Mouse (Mus musculus) embryonic facial prominence, embryonic 12.5 days (tissue): ENCODE data around the gene Ube2g2. TPM values are rescaled to one million over a fixed set of nuclear protein-coding genes. Genes with fewer than 3 reads are reported as not detected.

ENCODE experiments used
- ATAC-seq: fragments of 200-750 bp; cut with Nextera tagmentation; 2 replicates; pipeline ENCODE4 v1.8.0; 2017; ENCODE audit not compliant: insufficient number of reproducible peaks, insufficient read depth, low FRiP score, low TSS enrichment
- H3K27ac ChIP-seq: fragments of 300-500 bp; sonication (generic); 2 replicates; pipeline ENCODE4 v1.5.1; 2016; ENCODE audit warnings: mild to moderate bottlenecking
- H3K27me3 ChIP-seq: fragments of 300-500 bp; sonication (generic); 2 replicates; pipeline ENCODE4 v1.6.1; 2016; ENCODE audit warnings: mild to moderate bottlenecking, moderate library complexity
- H3K36me3 ChIP-seq: fragments of 300-500 bp; sonication (generic); 2 replicates; pipeline ENCODE4 v1.6.1; 2016; ENCODE audit warnings: mild to moderate bottlenecking
- H3K4me1 ChIP-seq: fragments of 300-500 bp; sonication (generic); 2 replicates; pipeline ENCODE4 v1.6.1; 2016
- H3K4me2 ChIP-seq: fragments of 300-500 bp; sonication (generic); replicated peaks from 2 replicates; pipeline ENCODE4 v1.6.1; 2016; ENCODE audit warnings: mild to moderate bottlenecking, moderate library complexity
- H3K4me3 ChIP-seq: fragments of 300-500 bp; sonication (generic); 2 replicates; pipeline ENCODE4 v1.5.1; 2016; ENCODE audit warnings: mild to moderate bottlenecking
- H3K9ac ChIP-seq: fragments of 300-500 bp; sonication (generic); 2 replicates; pipeline ENCODE4 v1.6.1; 2016; ENCODE audit warnings: mild to moderate bottlenecking, moderate library complexity
- H3K9me3 ChIP-seq: fragments of 300-500 bp; sonication (generic); 2 replicates; pipeline ENCODE4 v1.6.1; 2016; ENCODE audit warnings: mild to moderate bottlenecking, moderate library complexity
- whole genome bisulfite sequencing: fragments of 180-500 bp; shearing (Covaris S2); methylation state at CpG from one replicate; pipeline ENCODE4 v1.1.7; 2016; 5-methylcytosine and 5-hydroxymethylcytosine counted together
- polyA plus RNA-seq: library from polyadenylated mRNA; unstranded; fragments of >200 nt; fragmentation: Nextera tagmentation; extraction: Ambion mirVana; gene quantifications from 2 replicates; pipeline ENCODE4 v1.2.1, GENCODE M21; 2016

Gene Ube2g2
- polyA plus RNA-seq, 1 experiment from 2014 or later, result 81.7 TPM

GRCm38 (mm10) chr10:77626591-77626990 lies 4.5 kb downstream of the Ube2g2 start:
- WGBS, result 83% methylated on average over 7 of the region's 7 CpGs
- ATAC-seq, result no peak
- no peak overlapping the region for H3K4me3 ChIP-seq
- H3K36me3 ChIP-seq, result peaks cover 5% of the 10 kb centered on the region; the same call in 1 of the 2 replicates
- no peaks in the 10 kb centered on the region for H3K27me3 ChIP-seq
- no peaks in the 10 kb centered on the region for H3K9me3 ChIP-seq
- peaks cover 21% of the 10 kb centered on the region for H3K4me1 ChIP-seq
- no peak overlapping the region for H3K9ac ChIP-seq
- no peak overlapping the region for H3K27ac ChIP-seq
- H3K4me2 ChIP-seq, result no peak overlapping the region

GRCm38 (mm10) chr10:77627497-77627896 lies 5.4 kb downstream of the Ube2g2 start:
- Histone ChIP-seq H3K27ac (no peak overlapping the region), H3K36me3 (peaks cover 12% of the 10 kb centered on the region), H3K4me3 (no peak overlapping the region), H3K9ac (no peak overlapping the region), H3K4me1 (peaks cover 21% of the 10 kb centered on the region), H3K4me2 (no peak overlapping the region), H3K9me3 (no peaks in the 10 kb centered on the region), H3K27me3 (no peaks in the 10 kb centered on the region)
- WGBS, result 45% methylated on average over 2 of the region's 2 CpGs
- ATAC-seq, result peak; percentile 49; the same call in 1 of the 2 replicates

GRCm38 (mm10) chr10:77629163-77629562 lies 7.1 kb downstream of the Ube2g2 start:
- H3K36me3 ChIP-seq, result peaks cover 25% of the 10 kb centered on the region
- H3K27me3 ChIP-seq, result no peaks in the 10 kb centered on the region
- H3K27ac ChIP-seq, result no peak overlapping the region
- peaks cover 9% of the 10 kb centered on the region for H3K4me1 ChIP-seq
- WGBS, result 87% methylated on average over 3 of the region's 3 CpGs
- ATAC-seq, result no peak
- H3K9ac ChIP-seq, result no peak overlapping the region
- no peak overlapping the region for H3K4me3 ChIP-seq
- no peak overlapping the region for H3K4me2 ChIP-seq
- H3K9me3 ChIP-seq, result no peaks in the 10 kb centered on the region

- 85% methylated on average over 1 of the region's 1 CpGs for WGBS
- Histone ChIP-seq H3K9ac (no peak overlapping the region), H3K4me1 (peaks cover under 1% of the 10 kb centered on the region), H3K9me3 (no peaks in the 10 kb centered on the region), H3K36me3 (peaks cover 30% of the 10 kb centered on the region), H3K4me3 (no peak overlapping the region), H3K27me3 (no peaks in the 10 kb centered on the region), H3K27ac (no peak overlapping the region), H3K4me2 (no peak overlapping the region)
- no peak for ATAC-seq
Observed at GRCm38 (mm10) chr10:77629970-77630369, 7.9 kb downstream of the Ube2g2 start.

GRCm38 (mm10) chr10:77634016-77634415 lies 11.9 kb downstream of the Ube2g2 start:
- Histone ChIP-seq H3K4me3 (no peak overlapping the region), H3K36me3 (peaks cover 36% of the 10 kb centered on the region), H3K27me3 (no peaks in the 10 kb centered on the region), H3K9me3 (no peaks in the 10 kb centered on the region), H3K27ac (no peak overlapping the region), H3K9ac (no peak overlapping the region), H3K4me1 (no peaks in the 10 kb centered on the region), H3K4me2 (no peak overlapping the region)
- no peak for ATAC-seq
- 82% methylated on average over 6 of the region's 6 CpGs for WGBS

GRCm38 (mm10) chr10:77634452-77635231 lies 12.6 kb downstream of the Ube2g2 start:
- Histone ChIP-seq H3K4me1 (no peaks in the 10 kb centered on the region), H3K4me2 (no peak overlapping the region), H3K36me3 (peaks cover 36% of the 10 kb centered on the region), H3K27me3 (no peaks in the 10 kb centered on the region), H3K9me3 (no peaks in the 10 kb centered on the region), H3K4me3 (no peak overlapping the region), H3K9ac (no peak overlapping the region), H3K27ac (0 out of 2 replicates have a peak overlapping the region, but pooled peaks have one; percentile 36)
- 75% methylated on average over 13 of the region's 13 CpGs for WGBS
- ATAC-seq, result no peak

GRCm38 (mm10) chr10:77636234-77636922 lies 14.3 kb downstream of the Ube2g2 start:
- Histone ChIP-seq H3K4me2 (no peak overlapping the region), H3K36me3 (peaks cover 48% of the 10 kb centered on the region), H3K9ac (no peak overlapping the region), H3K4me1 (no peaks in the 10 kb centered on the region), H3K9me3 (no peaks in the 10 kb centered on the region), H3K27me3 (no peaks in the 10 kb centered on the region), H3K4me3 (no peak overlapping the region), H3K27ac (no peak overlapping the region)
- WGBS, result 88% methylated on average over 7 of the region's 7 CpGs
- no peak for ATAC-seq

GRCm38 (mm10) chr10:77638956-77639355 lies 16.9 kb downstream of the Ube2g2 start:
- Histone ChIP-seq H3K4me1 (no peaks in the 10 kb centered on the region), H3K9ac (no peak overlapping the region), H3K36me3 (peaks cover 47% of the 10 kb centered on the region), H3K27ac (no peak overlapping the region), H3K4me3 (no peak overlapping the region), H3K4me2 (no peak overlapping the region), H3K27me3 (no peaks in the 10 kb centered on the region), H3K9me3 (no peaks in the 10 kb centered on the region)
- no peak for ATAC-seq
- WGBS, result 68% methylated on average over 6 of the region's 6 CpGs

- no peaks in the 10 kb centered on the region for H3K9me3 ChIP-seq
- H3K9ac ChIP-seq, result no peak overlapping the region
- H3K4me1 ChIP-seq, result no peaks in the 10 kb centered on the region
- H3K27me3 ChIP-seq, result no peaks in the 10 kb centered on the region
- H3K36me3 ChIP-seq, result peaks cover 70% of the 10 kb centered on the region
- WGBS, result 90% methylated on average over 7 of the region's 7 CpGs
- H3K4me2 ChIP-seq, result no peak overlapping the region
- no peak overlapping the region for H3K27ac ChIP-seq
- no peak overlapping the region for H3K4me3 ChIP-seq
- no peak for ATAC-seq
Observed at GRCm38 (mm10) chr10:77643160-77643559, 21.1 kb downstream of the Ube2g2 start.

GRCm38 (mm10) chr10:77645571-77645970 lies 23.5 kb downstream of the Ube2g2 start:
- H3K4me2 ChIP-seq, result no peak overlapping the region
- ATAC-seq, result no peak
- H3K4me3 ChIP-seq, result no peak overlapping the region
- no peaks in the 10 kb centered on the region for H3K4me1 ChIP-seq
- no peaks in the 10 kb centered on the region for H3K27me3 ChIP-seq
- peaks cover 63% of the 10 kb centered on the region for H3K36me3 ChIP-seq
- no peak overlapping the region for H3K9ac ChIP-seq
- no peak overlapping the region for H3K27ac ChIP-seq
- no peaks in the 10 kb centered on the region for H3K9me3 ChIP-seq
- WGBS, result 93% methylated on average over 5 of the region's 5 CpGs

GRCm38 (mm10) chr10:77647461-77647860 lies 25.4 kb downstream of the Ube2g2 start:
- H3K27ac ChIP-seq, result no peak overlapping the region
- H3K9ac ChIP-seq, result no peak overlapping the region
- no peaks in the 10 kb centered on the region for H3K27me3 ChIP-seq
- WGBS, result 80% methylated on average over 1 of the region's 1 CpGs
- no peak overlapping the region for H3K4me2 ChIP-seq
- H3K4me1 ChIP-seq, result no peaks in the 10 kb centered on the region
- no peak for ATAC-seq
- H3K36me3 ChIP-seq, result peaks cover 47% of the 10 kb centered on the region
- H3K9me3 ChIP-seq, result no peaks in the 10 kb centered on the region
- H3K4me3 ChIP-seq, result no peak overlapping the region

- H3K4me3 ChIP-seq, result no peak overlapping the region
- H3K27me3 ChIP-seq, result no peaks in the 10 kb centered on the region
- no peak overlapping the region for H3K9ac ChIP-seq
- no peaks in the 10 kb centered on the region for H3K9me3 ChIP-seq
- WGBS, result 82% methylated on average over 8 of the region's 8 CpGs
- H3K36me3 ChIP-seq, result peaks cover 46% of the 10 kb centered on the region
- ATAC-seq, result no peak
- no peak overlapping the region for H3K4me2 ChIP-seq
- H3K27ac ChIP-seq, result no peak overlapping the region
- H3K4me1 ChIP-seq, result no peaks in the 10 kb centered on the region
Observed at GRCm38 (mm10) chr10:77647901-77648300, 25.8 kb downstream of the Ube2g2 start.
